Mouse (Mus musculus): ENCODE measurements around the gene Gstm6.
"Not testable (repeated sequence)": the region's sequence is repeated elsewhere in the genome, so short reads cannot be mapped to it uniquely, and the experiment has no call there.

Gene Gstm6

GRCm38 (mm10) chr3:107943239-107943990 is at the start of gene Gstm6:
TSS of gene Gstm6 (minus strand) at chr3:107943749.
- DNase-seq = no peak

GRCm38 (mm10) chr3:107986041-107986562 is 42.6 kb upstream of the Gstm6 start, which contains the start of gene Gstm2:
TSS of gene Gstm2 (minus strand) at chr3:107986453.
- no peak for DNase-seq

GRCm38 (mm10) chr3:107985141-107985540 is 41.6 kb upstream of the Gstm6 start:
- DNase-seq = not testable (repeated sequence)

- no peak for DNase-seq
Observed at GRCm38 (mm10) chr3:107984471-107984870, 40.9 kb upstream of the Gstm6 start.

- no peak for DNase-seq
Observed at GRCm38 (mm10) chr3:107983771-107984170, 40.2 kb upstream of the Gstm6 start.

- no peak for DNase-seq
Observed at GRCm38 (mm10) chr3:107982726-107983125, 39.2 kb upstream of the Gstm6 start.

GRCm38 (mm10) chr3:107981261-107981660 is 37.7 kb upstream of the Gstm6 start:
- no peak for DNase-seq

- DNase-seq = no peak
Observed at GRCm38 (mm10) chr3:107977691-107978090, 34.1 kb upstream of the Gstm6 start.

- no peak for DNase-seq
Observed at GRCm38 (mm10) chr3:107974237-107974636, 30.7 kb upstream of the Gstm6 start.

GRCm38 (mm10) chr3:107972070-107972469 is 28.5 kb upstream of the Gstm6 start:
- no peak for DNase-seq

GRCm38 (mm10) chr3:107971101-107971500 is 27.6 kb upstream of the Gstm6 start:
- DNase-seq = not testable (repeated sequence)

- no peak for DNase-seq
Observed at GRCm38 (mm10) chr3:107968724-107969395, 25.3 kb upstream of the Gstm6 start, which contains the start of gene Gstm3. TSS of gene Gstm3 (minus strand) at chr3:107969283.

- DNase-seq = no peak
Observed at GRCm38 (mm10) chr3:107966631-107967030, 23.1 kb upstream of the Gstm6 start.

GRCm38 (mm10) chr3:107965592-107965991 is 22.0 kb upstream of the Gstm6 start:
- DNase-seq = no peak

- DNase-seq = no peak
Observed at GRCm38 (mm10) chr3:107964656-107965308, 21.2 kb upstream of the Gstm6 start.

- DNase-seq = no peak
Observed at GRCm38 (mm10) chr3:107964026-107964425, 20.5 kb upstream of the Gstm6 start.

GRCm38 (mm10) chr3:107955260-107955659 is 11.7 kb upstream of the Gstm6 start:
- DNase-seq = not testable (repeated sequence)

GRCm38 (mm10) chr3:107953906-107954305 is 10.4 kb upstream of the Gstm6 start:
- no peak for DNase-seq

- DNase-seq = peak; percentile 64
Observed at GRCm38 (mm10) chr3:107953328-107953755, 9.8 kb upstream of the Gstm6 start.

- DNase-seq = no peak
Observed at GRCm38 (mm10) chr3:107950531-107950930, 7.0 kb upstream of the Gstm6 start.

- DNase-seq = not testable (repeated sequence)
Observed at GRCm38 (mm10) chr3:107949461-107949860, 5.9 kb upstream of the Gstm6 start.

GRCm38 (mm10) chr3:107945729-107946128 is 2.2 kb upstream of the Gstm6 start:
- no peak for DNase-seq

GRCm38 (mm10) chr3:107941261-107941660 is 2.3 kb downstream of the Gstm6 start:
- no peak for DNase-seq
